Mouse (Mus musculus): ENCODE results near the gene Slc4a10. TPM values are rescaled to one million over a fixed set of nuclear protein-coding genes. Genes with fewer than 3 reads are reported as not detected.

Gene Slc4a10
- polyA plus RNA-seq, 1 experiment from 2014 or later = not detected

DNA sequence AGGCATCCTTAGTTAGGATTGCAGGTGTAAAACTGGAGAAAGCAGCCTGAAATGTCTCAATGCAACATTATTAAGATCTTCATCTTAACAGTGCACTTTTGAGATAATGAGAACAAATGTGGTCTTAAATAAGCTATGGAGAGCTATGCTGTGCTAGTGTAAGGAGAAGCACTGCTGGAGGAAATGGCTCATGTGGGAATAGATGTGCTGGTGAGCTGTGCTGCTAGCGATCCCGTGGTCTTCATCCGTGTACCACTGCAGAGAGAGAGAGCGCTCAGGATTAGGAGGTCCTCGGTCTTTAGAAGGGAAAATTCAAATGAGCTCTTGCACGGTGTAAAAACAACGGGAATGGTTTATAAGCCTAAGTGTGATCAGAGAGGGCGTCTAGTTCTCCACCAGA lies 286.2 kb downstream of the Slc4a10 start:
- Histone ChIP-seq H3K4me1 (ENCODE audit: control insufficient read depth, low read depth, low read length) (no peaks in the 10 kb centered on the region), H3K27ac (ENCODE audit: low read length) (no peak overlapping the region), H3K36me3 (ENCODE audit: control insufficient read depth, insufficient read depth) (no peaks in the 10 kb centered on the region), H3K4me3 (ENCODE audit: low read depth, low read length) (no peak overlapping the region), H3K4me2 (ENCODE audit: low read depth, low read length) (no peak overlapping the region), H3K9ac (ENCODE audit: low read depth, low read length) (no peak overlapping the region), H3K9me3 (replicated peaks; ENCODE audit: control insufficient read depth, low read length) (no peaks in the 10 kb centered on the region), H3K27me3 (ENCODE audit: control insufficient read depth, insufficient read depth, low read depth, low read length) (no peaks in the 10 kb centered on the region)
- 69% methylated on average over 8 of the region's 8 CpGs for WGBS (ENCODE audit: insufficient replicate concordance)
- ATAC-seq (ENCODE audit: low read depth) = no peak

DNA sequence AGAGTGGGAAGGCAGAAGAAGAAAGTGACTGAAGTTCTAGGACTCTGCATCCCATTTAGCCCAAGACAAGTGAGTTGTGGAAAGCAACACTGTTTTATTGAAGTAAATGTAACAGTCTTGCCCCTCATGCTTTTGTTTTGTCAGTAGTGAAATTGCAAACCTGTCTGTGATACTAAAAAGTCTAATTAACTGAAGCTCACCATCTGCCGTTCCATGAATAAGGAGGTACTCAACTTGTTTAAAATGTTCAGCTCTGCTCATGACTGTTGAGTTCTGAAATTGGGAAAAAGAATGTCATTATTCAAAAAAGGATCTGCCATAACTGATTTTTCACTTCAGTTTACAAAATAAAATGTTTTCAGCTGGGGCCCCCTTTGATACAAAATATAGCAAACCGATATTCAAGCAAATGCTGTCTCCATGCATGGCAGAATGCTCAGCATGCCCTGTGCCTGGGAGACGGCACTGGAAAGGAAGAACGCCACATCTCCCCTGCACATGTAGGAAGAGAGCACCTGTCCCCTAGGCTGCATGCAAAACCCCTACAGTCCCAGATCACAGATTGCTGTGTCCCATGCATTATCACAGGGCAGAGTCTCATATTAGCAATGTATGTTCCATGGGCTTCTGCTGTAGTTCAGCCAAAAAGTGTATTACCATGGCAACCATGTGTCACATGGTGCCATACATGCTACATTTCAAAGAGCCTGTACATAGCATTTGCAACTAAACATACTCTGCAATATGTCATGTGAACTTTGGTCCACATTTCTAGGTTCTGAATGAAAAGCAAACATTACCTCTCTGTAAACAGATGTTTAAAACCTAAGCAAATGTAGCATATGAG lies 288.4 kb downstream of the Slc4a10 start:
- no peak for ATAC-seq (ENCODE audit: low read depth)
- 72% methylated on average over 4 of the region's 4 CpGs for WGBS (ENCODE audit: insufficient replicate concordance)
- H3K4me2 ChIP-seq (ENCODE audit: low read depth, low read length) = no peak overlapping the region

DNA sequence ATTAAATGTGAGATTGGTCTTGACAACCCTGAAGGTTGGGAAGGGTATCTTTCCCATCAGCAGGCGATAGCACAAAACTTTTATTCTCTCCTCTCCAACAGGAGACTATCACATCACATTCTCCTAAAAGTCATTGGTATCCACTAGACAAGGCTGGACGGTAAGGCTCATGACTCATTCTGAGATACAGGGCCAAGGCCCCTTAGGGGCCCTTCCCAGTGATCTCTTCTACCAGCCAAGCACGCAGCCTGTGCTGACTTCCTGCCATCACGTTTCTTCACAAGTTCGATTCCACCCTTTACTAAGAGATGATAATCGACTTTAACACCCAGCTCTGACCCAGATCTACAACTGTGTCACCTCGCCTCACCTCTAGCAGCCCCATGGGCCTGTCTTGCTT lies 290.8 kb downstream of the Slc4a10 start:
- no peak overlapping the region for H3K27ac ChIP-seq (ENCODE audit: low read length)
- ATAC-seq (ENCODE audit: low read depth) = no peak
- no peak overlapping the region for H3K4me3 ChIP-seq (ENCODE audit: low read depth, low read length)
- H3K27me3 ChIP-seq (ENCODE audit: control insufficient read depth, insufficient read depth, low read depth, low read length) = no peaks in the 10 kb centered on the region
- H3K4me2 ChIP-seq (ENCODE audit: low read depth, low read length) = no peak overlapping the region
- no peaks in the 10 kb centered on the region for H3K36me3 ChIP-seq (ENCODE audit: control insufficient read depth, insufficient read depth)
- no peak overlapping the region for H3K9ac ChIP-seq (ENCODE audit: low read depth, low read length)
- 63% methylated on average over 7 of the region's 7 CpGs for WGBS (ENCODE audit: insufficient replicate concordance)
- H3K4me1 ChIP-seq (ENCODE audit: control insufficient read depth, low read depth, low read length) = no peaks in the 10 kb centered on the region
- H3K9me3 ChIP-seq (replicated peaks; ENCODE audit: control insufficient read depth, low read length) = no peaks in the 10 kb centered on the region

More for the DNA sequence above, 288.4 kb downstream of the Slc4a10 start:
- no peaks in the 10 kb centered on the region for H3K36me3 ChIP-seq (ENCODE audit: control insufficient read depth, insufficient read depth)
- no peak overlapping the region for H3K27ac ChIP-seq (ENCODE audit: low read length)
- no peak overlapping the region for H3K4me3 ChIP-seq (ENCODE audit: low read depth, low read length)
- H3K9me3 ChIP-seq (replicated peaks; ENCODE audit: control insufficient read depth, low read length) = no peaks in the 10 kb centered on the region
- H3K4me1 ChIP-seq (ENCODE audit: control insufficient read depth, low read depth, low read length) = no peaks in the 10 kb centered on the region
- H3K27me3 ChIP-seq (ENCODE audit: control insufficient read depth, insufficient read depth, low read depth, low read length) = no peaks in the 10 kb centered on the region
- no peak overlapping the region for H3K9ac ChIP-seq (ENCODE audit: low read depth, low read length)

DNA sequence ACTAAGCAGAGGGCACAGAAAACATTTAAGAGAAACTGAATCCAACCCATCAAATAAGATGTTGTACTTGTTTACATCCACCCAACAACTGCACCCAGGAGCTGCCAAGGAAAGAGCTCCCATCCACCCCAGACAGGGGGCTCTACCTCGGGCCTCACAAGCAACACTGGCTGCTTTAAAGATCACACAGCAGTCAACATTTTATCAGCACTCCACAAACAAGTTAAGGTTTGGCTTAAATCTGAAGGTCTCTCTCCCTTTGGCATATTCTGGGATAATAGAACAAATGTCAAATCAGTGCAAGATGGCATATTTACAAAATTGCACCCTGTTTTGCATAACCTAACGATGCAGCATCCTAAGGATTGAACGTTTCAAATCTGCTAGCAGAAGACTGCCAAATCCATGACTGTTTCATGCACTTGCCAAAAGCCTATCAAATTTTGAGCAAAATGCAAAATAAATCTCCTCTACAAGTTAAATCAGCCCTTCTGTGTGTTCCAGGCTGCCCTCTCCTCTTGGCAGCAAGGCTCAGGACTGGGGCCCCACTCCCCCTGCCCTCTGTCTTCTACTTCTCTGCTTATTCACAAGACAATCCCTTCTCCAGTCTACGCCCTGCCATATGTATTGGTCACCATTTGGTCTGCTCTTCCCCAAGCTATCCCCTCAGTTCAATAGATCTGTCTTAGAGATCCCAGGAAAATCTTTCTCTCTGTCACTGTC lies 293.1 kb downstream of the Slc4a10 start:
- H3K9me3 ChIP-seq (replicated peaks; ENCODE audit: control insufficient read depth, low read length) = no peaks in the 10 kb centered on the region
- 49% methylated on average over 4 of the region's 4 CpGs for WGBS (ENCODE audit: insufficient replicate concordance)
- no peaks in the 10 kb centered on the region for H3K4me1 ChIP-seq (ENCODE audit: control insufficient read depth, low read depth, low read length)
- no peak overlapping the region for H3K4me3 ChIP-seq (ENCODE audit: low read depth, low read length)
- no peak overlapping the region for H3K9ac ChIP-seq (ENCODE audit: low read depth, low read length)
- ATAC-seq (ENCODE audit: low read depth) = no peak
- no peak overlapping the region for H3K4me2 ChIP-seq (ENCODE audit: low read depth, low read length)
- H3K36me3 ChIP-seq (ENCODE audit: control insufficient read depth, insufficient read depth) = no peaks in the 10 kb centered on the region
- H3K27ac ChIP-seq (ENCODE audit: low read length) = no peak overlapping the region
- H3K27me3 ChIP-seq (ENCODE audit: control insufficient read depth, insufficient read depth, low read depth, low read length) = no peaks in the 10 kb centered on the region

DNA sequence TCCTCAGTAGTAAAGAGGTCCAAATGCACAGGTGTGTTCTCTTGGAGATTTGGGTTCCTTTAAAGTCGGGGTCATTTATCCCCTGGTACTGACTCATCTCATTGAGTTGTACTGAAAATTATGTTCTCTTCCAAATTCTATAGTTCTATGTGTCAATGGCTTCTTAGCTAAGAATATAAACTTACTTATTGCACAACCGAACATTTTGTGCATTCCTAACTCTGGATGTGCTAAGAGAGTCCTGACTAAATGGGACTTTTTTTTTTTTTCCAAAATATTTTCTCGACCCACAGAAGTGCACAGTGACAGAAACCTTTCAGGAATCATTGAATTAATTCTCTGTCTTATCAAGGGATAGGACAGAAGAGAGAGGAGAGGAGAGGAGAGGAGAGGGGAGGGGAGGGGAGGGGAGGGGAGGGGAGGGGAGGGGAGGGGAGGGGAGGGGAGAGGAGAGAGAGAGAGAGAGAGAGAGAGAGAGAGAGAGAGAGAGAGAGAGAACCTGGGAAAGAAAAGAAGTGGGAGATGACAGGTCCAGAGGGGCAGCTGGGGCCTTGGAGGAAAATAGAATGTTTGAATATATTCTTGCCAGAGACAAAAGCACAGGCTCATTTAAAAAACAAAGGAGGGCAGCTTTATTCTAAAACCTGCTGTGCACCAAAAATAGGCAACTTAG lies 294.9 kb downstream of the Slc4a10 start:
- H3K4me1 ChIP-seq (ENCODE audit: control insufficient read depth, low read depth, low read length) = no peaks in the 10 kb centered on the region
- no peaks in the 10 kb centered on the region for H3K36me3 ChIP-seq (ENCODE audit: control insufficient read depth, insufficient read depth)
- no peak overlapping the region for H3K4me2 ChIP-seq (ENCODE audit: low read depth, low read length)
- no peaks in the 10 kb centered on the region for H3K27me3 ChIP-seq (ENCODE audit: control insufficient read depth, insufficient read depth, low read depth, low read length)
- H3K4me3 ChIP-seq (ENCODE audit: low read depth, low read length) = no peak overlapping the region
- H3K9me3 ChIP-seq (replicated peaks; ENCODE audit: control insufficient read depth, low read length) = no peaks in the 10 kb centered on the region
- H3K27ac ChIP-seq (ENCODE audit: low read length) = no peak overlapping the region
- no peak for ATAC-seq (ENCODE audit: low read depth)
- no peak overlapping the region for H3K9ac ChIP-seq (ENCODE audit: low read depth, low read length)
- 53% methylated on average over 3 of the region's 3 CpGs for WGBS (ENCODE audit: insufficient replicate concordance)

DNA sequence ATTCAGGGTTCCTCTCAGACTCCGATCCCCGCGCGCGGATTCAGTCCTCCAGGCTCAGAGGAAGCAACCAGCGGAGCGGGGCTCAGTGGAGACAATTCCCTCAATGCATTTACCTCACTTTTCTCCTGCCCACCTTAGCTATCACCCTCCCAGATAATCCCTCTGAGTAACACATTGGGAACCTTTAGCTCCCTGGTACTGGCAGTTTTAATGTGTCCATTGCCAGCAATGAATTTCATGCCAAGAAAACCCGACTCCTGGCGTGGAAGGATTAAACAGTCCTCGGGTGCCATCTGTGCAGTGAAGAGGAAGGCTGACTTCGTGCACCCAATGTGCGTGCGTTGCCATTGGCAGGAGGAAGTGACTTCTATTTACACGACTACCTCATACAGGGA lies 295.5 kb downstream of the Slc4a10 start:
- no peaks in the 10 kb centered on the region for H3K4me1 ChIP-seq (ENCODE audit: control insufficient read depth, low read depth, low read length)
- H3K9ac ChIP-seq (ENCODE audit: low read depth, low read length) = no peak overlapping the region
- 63% methylated on average over 14 of the region's 14 CpGs for WGBS (ENCODE audit: insufficient replicate concordance)
- no peak overlapping the region for H3K27ac ChIP-seq (ENCODE audit: low read length)
- no peaks in the 10 kb centered on the region for H3K27me3 ChIP-seq (ENCODE audit: control insufficient read depth, insufficient read depth, low read depth, low read length)
- no peak overlapping the region for H3K4me3 ChIP-seq (ENCODE audit: low read depth, low read length)
- H3K36me3 ChIP-seq (ENCODE audit: control insufficient read depth, insufficient read depth) = no peaks in the 10 kb centered on the region
- H3K4me2 ChIP-seq (ENCODE audit: low read depth, low read length) = no peak overlapping the region
- no peak for ATAC-seq (ENCODE audit: low read depth)
- no peaks in the 10 kb centered on the region for H3K9me3 ChIP-seq (replicated peaks; ENCODE audit: control insufficient read depth, low read length)

DNA sequence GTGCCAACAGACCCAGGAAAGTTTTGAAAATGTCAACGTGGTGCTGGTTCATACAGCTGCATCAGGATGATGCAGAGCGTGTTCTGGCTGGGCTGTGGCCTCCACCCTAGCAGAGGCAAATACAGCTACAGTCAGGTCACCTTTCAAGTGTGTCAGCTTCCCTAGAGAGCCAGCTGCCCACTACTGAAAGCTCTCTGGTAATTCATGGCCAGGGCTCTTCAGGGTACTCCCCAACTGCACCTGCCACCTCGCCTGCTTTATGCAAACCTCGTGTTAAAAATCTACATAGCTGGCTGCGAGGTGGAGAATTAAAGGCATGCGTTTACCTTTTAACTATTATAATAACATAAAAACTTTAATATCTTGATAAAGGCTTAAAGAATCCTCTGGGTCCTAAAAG lies 298.1 kb downstream of the Slc4a10 start:
- Histone ChIP-seq H3K9ac (ENCODE audit: low read depth, low read length) (no peak overlapping the region), H3K36me3 (ENCODE audit: control insufficient read depth, insufficient read depth) (no peaks in the 10 kb centered on the region), H3K27me3 (ENCODE audit: control insufficient read depth, insufficient read depth, low read depth, low read length) (no peaks in the 10 kb centered on the region), H3K4me1 (ENCODE audit: control insufficient read depth, low read depth, low read length) (no peaks in the 10 kb centered on the region), H3K4me3 (ENCODE audit: low read depth, low read length) (no peak overlapping the region), H3K9me3 (replicated peaks; ENCODE audit: control insufficient read depth, low read length) (no peaks in the 10 kb centered on the region), H3K4me2 (ENCODE audit: low read depth, low read length) (no peak overlapping the region), H3K27ac (ENCODE audit: low read length) (no peak overlapping the region)
- 57% methylated on average over 6 of the region's 6 CpGs for WGBS (ENCODE audit: insufficient replicate concordance)
- ATAC-seq (ENCODE audit: low read depth) = no peak

DNA sequence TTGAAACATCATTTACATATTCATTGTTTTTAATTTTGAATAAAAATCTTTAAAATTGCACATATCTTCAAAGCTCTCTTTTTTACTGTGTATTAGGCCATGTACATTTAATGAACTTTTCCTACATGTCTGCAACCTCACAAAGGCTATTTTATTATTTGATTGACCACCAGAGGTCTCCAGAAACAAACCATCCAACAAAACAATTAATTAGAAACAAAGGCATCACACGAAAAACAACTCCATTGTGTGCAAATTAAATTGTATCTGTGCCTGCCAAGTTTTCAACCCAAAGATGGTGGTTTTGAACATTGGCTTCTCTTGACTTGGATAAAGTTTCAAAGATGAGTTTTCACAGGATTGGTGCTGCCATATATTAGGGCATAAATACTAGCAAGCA lies 300.5 kb downstream of the Slc4a10 start:
- no peak overlapping the region for H3K4me3 ChIP-seq (ENCODE audit: low read depth, low read length)
- no peaks in the 10 kb centered on the region for H3K27me3 ChIP-seq (ENCODE audit: control insufficient read depth, insufficient read depth, low read depth, low read length)
- no peak for ATAC-seq (ENCODE audit: low read depth)
- H3K9ac ChIP-seq (ENCODE audit: low read depth, low read length) = no peak overlapping the region
- H3K36me3 ChIP-seq (ENCODE audit: control insufficient read depth, insufficient read depth) = no peaks in the 10 kb centered on the region
- H3K27ac ChIP-seq (ENCODE audit: low read length) = no peak overlapping the region
- H3K4me2 ChIP-seq (ENCODE audit: low read depth, low read length) = no peak overlapping the region
- WGBS (ENCODE audit: insufficient replicate concordance) = 9% methylated on average over 1 of the region's 1 CpGs
- H3K9me3 ChIP-seq (replicated peaks; ENCODE audit: control insufficient read depth, low read length) = no peaks in the 10 kb centered on the region
- no peaks in the 10 kb centered on the region for H3K4me1 ChIP-seq (ENCODE audit: control insufficient read depth, low read depth, low read length)

DNA sequence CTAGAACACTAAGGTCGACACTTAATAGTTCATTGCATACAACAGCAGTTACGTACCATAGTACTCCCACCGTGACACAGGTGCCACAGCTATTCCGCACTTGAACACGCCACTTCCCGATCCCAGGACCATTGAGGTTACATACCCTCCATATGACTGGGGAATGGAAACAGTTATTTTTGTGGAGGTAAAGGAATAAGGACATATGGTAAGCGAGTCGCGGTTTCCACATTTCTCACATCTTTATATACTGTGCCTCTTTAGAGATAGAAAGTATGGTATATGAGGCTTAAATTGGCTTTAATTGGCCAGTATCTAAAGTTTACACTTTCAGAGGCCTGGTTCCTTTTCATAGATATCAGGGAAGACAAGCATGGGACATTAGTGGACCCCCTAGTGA lies 301.5 kb downstream of the Slc4a10 start:
- WGBS (ENCODE audit: insufficient replicate concordance) = 78% methylated on average over 9 of the region's 9 CpGs
- no peak for ATAC-seq (ENCODE audit: low read depth)

More for the DNA sequence above, 301.5 kb downstream of the Slc4a10 start:
- H3K36me3 ChIP-seq (ENCODE audit: control insufficient read depth, insufficient read depth) = no peaks in the 10 kb centered on the region
- no peaks in the 10 kb centered on the region for H3K27me3 ChIP-seq (ENCODE audit: control insufficient read depth, insufficient read depth, low read depth, low read length)
- H3K27ac ChIP-seq (ENCODE audit: low read length) = no peak overlapping the region
- no peak overlapping the region for H3K4me2 ChIP-seq (ENCODE audit: low read depth, low read length)
- no peaks in the 10 kb centered on the region for H3K4me1 ChIP-seq (ENCODE audit: control insufficient read depth, low read depth, low read length)
- H3K9ac ChIP-seq (ENCODE audit: low read depth, low read length) = no peak overlapping the region
- no peak overlapping the region for H3K4me3 ChIP-seq (ENCODE audit: low read depth, low read length)
- no peaks in the 10 kb centered on the region for H3K9me3 ChIP-seq (replicated peaks; ENCODE audit: control insufficient read depth, low read length)

Measured in liver, embryonic 16.5 days (tissue).